Mouse (Mus musculus): ENCODE measurements around the gene Adamts16.

Gene Adamts16

GRCm38 (mm10) chr13:70760186-70760585, 81.4 kb downstream of the Adamts16 start:
- WGBS = 94% methylated on average over 9 of the region's 9 CpGs

GRCm38 (mm10) chr13:70746294-70747008, 95.2 kb downstream of the Adamts16 start:
- WGBS = 75% methylated on average over 14 of the region's 14 CpGs

- 79% methylated on average over 5 of the region's 5 CpGs for WGBS
These were observed 97.1 kb downstream of the Adamts16 start for GRCm38 (mm10) chr13:70744416-70745038.

GRCm38 (mm10) chr13:70742693-70743092, 98.9 kb downstream of the Adamts16 start:
- 75% methylated on average over 4 of the region's 4 CpGs for WGBS

- WGBS = 73% methylated on average over 17 of the region's 17 CpGs
These were observed 101.0 kb downstream of the Adamts16 start for GRCm38 (mm10) chr13:70740281-70741240.

GRCm38 (mm10) chr13:70738781-70739180, 102.8 kb downstream of the Adamts16 start:
- 90% methylated on average over 9 of the region's 9 CpGs for WGBS

- 51% methylated on average over 4 of the region's 4 CpGs for WGBS
These were observed 105.2 kb downstream of the Adamts16 start for GRCm38 (mm10) chr13:70736409-70736808.

GRCm38 (mm10) chr13:70734640-70735039, 107.0 kb downstream of the Adamts16 start:
- WGBS = 84% methylated on average over 5 of the region's 5 CpGs

- WGBS = 83% methylated on average over 1 of the region's 1 CpGs
These were observed 107.7 kb downstream of the Adamts16 start for GRCm38 (mm10) chr13:70733911-70734310.

GRCm38 (mm10) chr13:70733206-70733605, 108.4 kb downstream of the Adamts16 start:
- WGBS = 59% methylated on average over 2 of the region's 2 CpGs

- 69% methylated on average over 5 of the region's 5 CpGs for WGBS
These were observed 108.8 kb downstream of the Adamts16 start for GRCm38 (mm10) chr13:70732781-70733180.

GRCm38 (mm10) chr13:70731349-70731748, 110.3 kb downstream of the Adamts16 start:
- 76% methylated on average over 5 of the region's 5 CpGs for WGBS

GRCm38 (mm10) chr13:70729996-70730395, 111.6 kb downstream of the Adamts16 start:
- 66% methylated on average over 5 of the region's 5 CpGs for WGBS

- WGBS = 93% methylated on average over 3 of the region's 3 CpGs
These were observed 115.4 kb downstream of the Adamts16 start for GRCm38 (mm10) chr13:70726249-70726648.

GRCm38 (mm10) chr13:70724635-70725034, 117.0 kb downstream of the Adamts16 start:
- WGBS = 62% methylated on average over 3 of the region's 3 CpGs

- 72% methylated on average over 2 of the region's 2 CpGs for WGBS
These were observed 117.4 kb downstream of the Adamts16 start for GRCm38 (mm10) chr13:70724108-70724622.

- WGBS = 69% methylated on average over 1 of the region's 1 CpGs
These were observed 121.6 kb downstream of the Adamts16 start for GRCm38 (mm10) chr13:70719994-70720393.

GRCm38 (mm10) chr13:70718814-70719213, 122.8 kb downstream of the Adamts16 start:
- WGBS = 68% methylated on average over 2 of the region's 2 CpGs

- 73% methylated on average over 5 of the region's 5 CpGs for WGBS
These were observed 125.6 kb downstream of the Adamts16 start for GRCm38 (mm10) chr13:70716022-70716421.

GRCm38 (mm10) chr13:70714081-70714775, 127.4 kb downstream of the Adamts16 start:
- WGBS = 26% methylated on average over 7 of the region's 7 CpGs

- 55% methylated on average over 5 of the region's 5 CpGs for WGBS
These were observed 128.3 kb downstream of the Adamts16 start for GRCm38 (mm10) chr13:70713331-70713730.

All from cerebral cortex, adult 2 months (tissue).